Mouse (Mus musculus) left cerebral cortex, postnatal 36 days (tissue): Measurements from ENCODE around the gene Slc6a11. TPM values are rescaled to one million over a fixed set of nuclear protein-coding genes. Genes with fewer than 3 reads are reported as not detected.

Source experiments
- DNase-seq, 2 experiments: peaks; one replicate each; pipeline ENCODE4 v3.0.0; 2021 to 2022; ENCODE audit warnings: low spot score in 2 of 2, mixed read lengths in 1 of 2
- intact Hi-C: fragments of 180-260 bp; cut with DNase I; formaldehyde crosslinking; loops from one replicate; pipeline ENCODE4 v1.15.1; 2025
- total RNA-seq, 2 experiments: library from RNA; stranded (reverse); gene quantifications; 2 replicates each; pipeline ENCODE4 v1.2.3; 2021

Gene Slc6a11
- total RNA-seq, 2 experiments from 2014 or later = 80.9 to 87.4 TPM

- intact Hi-C loops = no loop called here
- DNase-seq = no peak
These were observed 43.0 kb downstream of the Slc6a11 start for GRCm38 (mm10) chr6:114174052-114174397.

- intact Hi-C loops = no loop called here
- no peak for DNase-seq
These were observed 43.5 kb downstream of the Slc6a11 start for GRCm38 (mm10) chr6:114174398-114175140.

GRCm38 (mm10) chr6:114178141-114178540 is 47.1 kb downstream of the Slc6a11 start:
- DNase-seq = no peak
- intact Hi-C loops = no loop called here

GRCm38 (mm10) chr6:114182366-114183179 is 51.5 kb downstream of the Slc6a11 start:
- intact Hi-C loops = no loop called here

GRCm38 (mm10) chr6:114187121-114187520 is 56.1 kb downstream of the Slc6a11 start:
- DNase-seq = no peak
- intact Hi-C loops = no loop called here

More at GRCm38 (mm10) chr6:114182366-114183179, 51.5 kb downstream of the Slc6a11 start:
- DNase-seq = no peak

GRCm38 (mm10) chr6:114188869-114189268 is 57.8 kb downstream of the Slc6a11 start:
- no peak for DNase-seq
- intact Hi-C loops = no loop called here

GRCm38 (mm10) chr6:114195998-114196397 is 65.0 kb downstream of the Slc6a11 start:
- DNase-seq = no peak
- intact Hi-C loops = loop anchor here (5.0 kb wide), 1 partner anchor 99 kb away; no protein-coding TSS in a partner anchor

GRCm38 (mm10) chr6:114199200-114199845 is 68.3 kb downstream of the Slc6a11 start:
- DNase-seq = no peak
- intact Hi-C loops = loop anchor here (5.0 kb wide), 1 partner anchor 102 kb away; no protein-coding TSS in a partner anchor

- intact Hi-C loops = no loop called here
- no peak for DNase-seq
These were observed 73.5 kb downstream of the Slc6a11 start for GRCm38 (mm10) chr6:114204557-114204956.

GRCm38 (mm10) chr6:114208296-114208695 is 77.3 kb downstream of the Slc6a11 start:
- DNase-seq = no peak
- intact Hi-C loops = no loop called here

- DNase-seq = no peak
- intact Hi-C loops = no loop called here
These were observed 83.4 kb downstream of the Slc6a11 start for GRCm38 (mm10) chr6:114214393-114214792.

- DNase-seq = peak in 1 of 2 experiments; percentile 21
- intact Hi-C loops = no loop called here
These were observed 85.8 kb downstream of the Slc6a11 start for GRCm38 (mm10) chr6:114216741-114217414.

GRCm38 (mm10) chr6:114224399-114224798 is 93.4 kb downstream of the Slc6a11 start:
- intact Hi-C loops = loop anchor here (2.0 to 10.0 kb wide), 2 partner anchors 60 to 120 kb away; partner anchors contain the start of gene Slc6a1

GRCm38 (mm10) chr6:114227378-114227777 is 96.3 kb downstream of the Slc6a11 start:
- DNase-seq = no peak
- intact Hi-C loops = loop anchor here (10.0 kb wide), 1 partner anchor 57 kb away; the partner anchor contains the start of gene Slc6a1

More at GRCm38 (mm10) chr6:114224399-114224798, 93.4 kb downstream of the Slc6a11 start:
- peak; percentile 28 to 53 for DNase-seq

- no peak for DNase-seq
- intact Hi-C loops = loop anchor here (10.0 kb wide), 1 partner anchor 57 kb away; the partner anchor contains the start of gene Slc6a1
These were observed 97.2 kb downstream of the Slc6a11 start for GRCm38 (mm10) chr6:114228196-114228595.

GRCm38 (mm10) chr6:114238892-114239644 is 108.0 kb downstream of the Slc6a11 start:
- intact Hi-C loops = no loop called here
- DNase-seq = no peak

GRCm38 (mm10) chr6:114245665-114246064 is 114.6 kb downstream of the Slc6a11 start:
- intact Hi-C loops = no loop called here
- no peak for DNase-seq

GRCm38 (mm10) chr6:114250311-114250710 is 119.3 kb downstream of the Slc6a11 start:
- intact Hi-C loops = no loop called here
- DNase-seq = peak; percentile 64 to 79

- intact Hi-C loops = no loop called here
- peak; percentile 29 to 49 for DNase-seq
These were observed 123.9 kb downstream of the Slc6a11 start for GRCm38 (mm10) chr6:114254927-114255326.
